Mouse (Mus musculus) erythroblast, embryonic 14.5 days (primary cell): ENCODE results near the gene Edem2. TPM values are rescaled to one million over a fixed set of nuclear protein-coding genes. Genes with fewer than 3 reads are reported as not detected.

Source experiments
- H3K27me3 ChIP-seq: 2 replicates; pipeline ENCODE4 v1.6.1; 2012; ENCODE audit warnings: inconsistent platforms; ENCODE audit not compliant: control insufficient read depth
- H3K36me3 ChIP-seq: 2 replicates; pipeline ENCODE4 v1.6.1; 2012; ENCODE audit warnings: mild to moderate bottlenecking, inconsistent platforms; ENCODE audit not compliant: control insufficient read depth
- H3K4me1 ChIP-seq: 2 replicates; pipeline ENCODE4 v1.6.1; 2012; ENCODE audit warnings: inconsistent platforms; ENCODE audit not compliant: control insufficient read depth
- H3K4me3 ChIP-seq: replicated peaks from 2 replicates; pipeline ENCODE3; 2012; ENCODE audit warnings: moderate library complexity, mild to moderate bottlenecking, inconsistent platforms
- H3K9me3 ChIP-seq: 2 replicates; pipeline ENCODE4 v1.6.1; 2012; ENCODE audit warnings: low read length, inconsistent platforms, mixed read lengths; ENCODE audit not compliant: control insufficient read depth
- GATA1 ChIP-seq: IDR thresholded peaks from 2 replicates; pipeline ENCODE4 v1.6.1; 2012; ENCODE audit warnings: low read length, inconsistent platforms, mixed read lengths
- TAL1 ChIP-seq: IDR thresholded peaks from 3 replicates; pipeline ENCODE4 v1.6.1; 2012; ENCODE audit warnings: low read length, inconsistent platforms, mixed read lengths
- polyA plus RNA-seq: library from polyadenylated mRNA; stranded (reverse); fragments of >175 nt; gene quantifications from 2 replicates; pipeline ENCODE4 v1.2.3, GENCODE M21; 2012

Gene Edem2
- polyA plus RNA-seq, 1 experiment = 2.8 TPM

DNA sequence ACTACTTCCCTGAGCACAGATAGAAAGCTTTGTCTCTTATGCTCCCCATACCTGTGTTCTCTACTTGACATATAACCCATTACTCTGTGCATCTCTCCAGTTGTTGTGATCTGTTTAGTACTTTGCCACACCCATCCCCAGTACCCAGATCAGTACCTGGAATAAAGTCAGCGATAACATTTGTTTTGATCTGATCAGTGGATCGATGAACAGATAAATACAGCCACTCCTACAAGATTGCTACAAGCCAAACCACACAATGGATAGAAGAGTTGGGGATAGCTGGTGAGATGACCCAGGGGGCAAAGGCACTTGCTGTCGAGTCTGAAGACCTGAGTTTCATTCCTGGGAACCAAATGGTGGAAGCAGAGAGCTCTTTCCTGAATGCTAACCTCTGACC is 34.0 kb downstream of the Edem2 start:
- no peaks in the 10 kb centered on the region for H3K9me3 ChIP-seq
- H3K4me1 ChIP-seq = peaks cover 27% of the 10 kb centered on the region
- H3K36me3 ChIP-seq = no peaks in the 10 kb centered on the region; the same call in 1 of the 2 replicates
- no peaks in the 10 kb centered on the region for H3K27me3 ChIP-seq
- H3K4me3 ChIP-seq = no peak overlapping the region
- TF ChIP-seq GATA1 (no peak), TAL1 (no peak)

DNA sequence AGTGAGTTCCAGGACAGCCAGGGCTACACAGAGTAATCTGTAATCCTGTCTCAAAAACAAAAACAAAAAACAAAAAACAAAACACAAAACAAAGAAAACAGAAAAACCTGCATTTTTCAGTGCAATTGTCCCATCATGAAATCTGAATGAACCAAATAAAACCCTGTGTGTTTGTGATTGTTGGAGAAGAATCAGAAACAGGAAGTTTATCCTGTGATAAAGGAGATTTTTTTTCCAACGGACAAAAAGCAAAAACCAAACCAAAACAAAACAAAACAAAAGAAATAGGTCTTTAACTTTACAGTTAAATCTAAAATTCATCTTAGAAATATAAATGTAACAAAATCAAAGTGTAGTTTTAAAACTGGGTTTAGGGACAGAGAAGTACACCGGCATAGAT is 34.7 kb downstream of the Edem2 start:
- TF ChIP-seq TAL1 (no peak), GATA1 (no peak)
- Histone ChIP-seq H3K4me1 (peaks cover 30% of the 10 kb centered on the region), H3K27me3 (no peaks in the 10 kb centered on the region), H3K4me3 (no peak overlapping the region), H3K36me3 (no peaks in the 10 kb centered on the region; the same call in 1 of the 2 replicates), H3K9me3 (no peaks in the 10 kb centered on the region)

DNA sequence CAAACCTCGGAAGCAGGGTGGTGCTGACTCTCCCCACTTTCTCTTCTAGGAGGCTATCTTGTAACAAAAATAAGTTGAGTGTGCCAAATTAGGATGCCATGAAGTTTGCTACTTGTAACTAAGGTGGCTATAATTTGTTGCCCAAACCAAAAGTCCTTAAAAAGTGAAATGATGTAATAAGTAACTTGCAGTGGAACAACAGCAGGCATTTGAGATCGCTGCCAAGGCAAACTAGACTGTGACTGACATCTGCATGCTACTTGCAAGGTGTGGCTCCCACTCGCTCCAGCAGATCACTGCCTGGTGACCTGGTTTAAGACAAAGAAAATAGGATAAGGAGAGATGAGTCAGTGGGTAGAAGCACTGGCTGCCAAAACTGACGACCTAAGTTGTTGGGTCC is 36.1 kb downstream of the Edem2 start:
- TF ChIP-seq TAL1 = no peak
- TF ChIP-seq GATA1 = no peak
- Histone ChIP-seq H3K9me3 (no peaks in the 10 kb centered on the region), H3K27me3 (no peaks in the 10 kb centered on the region), H3K4me1 (peaks cover 30% of the 10 kb centered on the region), H3K36me3 (no peaks in the 10 kb centered on the region; the same call in 1 of the 2 replicates), H3K4me3 (no peak overlapping the region)

DNA sequence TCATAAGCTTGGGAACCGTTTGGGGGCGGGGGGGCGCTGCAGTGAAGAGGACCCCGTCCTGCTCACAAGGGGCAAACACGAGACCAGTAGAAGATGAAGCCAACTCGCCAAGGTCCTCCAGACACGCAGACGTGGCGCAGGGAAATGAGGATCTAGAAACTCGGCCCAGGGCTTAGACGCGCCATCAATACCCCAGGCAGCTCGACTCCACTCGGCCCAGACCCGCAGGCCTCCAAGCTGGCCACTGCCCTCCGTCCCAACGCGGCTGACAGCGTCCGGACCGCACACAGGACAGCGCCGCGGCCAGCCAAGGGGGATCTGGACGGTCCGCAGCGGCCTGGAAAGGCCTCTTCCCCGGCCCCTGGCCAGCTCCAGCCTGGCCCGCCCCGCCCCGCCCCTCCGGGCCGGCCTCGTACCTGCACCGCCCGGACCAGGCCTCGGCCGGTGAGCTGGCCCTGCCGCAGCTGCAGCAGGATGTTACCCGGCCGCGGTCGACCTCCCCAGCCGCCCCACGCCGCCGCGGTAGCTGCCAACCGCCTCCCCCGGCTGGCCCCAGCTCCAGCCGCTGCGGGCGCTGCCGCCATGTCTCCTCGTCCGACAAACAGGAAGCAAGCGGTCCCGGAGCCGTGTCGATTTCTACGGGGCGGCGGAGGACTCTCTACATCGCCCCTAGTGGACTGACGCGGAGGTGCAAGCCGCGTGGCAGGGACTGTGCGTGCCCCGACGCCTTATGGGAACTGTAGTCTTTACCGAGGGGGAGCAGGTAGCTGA is 37.4 kb downstream of the Edem2 start, which contains the start of gene Trpc4ap:
Gene Trpc4ap (minus strand): TSS at position 662 of the 771 bp plus-strand sequence.
- H3K9me3 ChIP-seq = no peaks in the 10 kb centered on the region
- H3K36me3 ChIP-seq = peaks cover 7% of the 10 kb centered on the region
- TF ChIP-seq TAL1 (no peak), GATA1 (no peak)
- peaks cover 32% of the 10 kb centered on the region for H3K4me1 ChIP-seq
- H3K4me3 ChIP-seq = peak within 1 kb of the TSS; percentile 100
- no peaks in the 10 kb centered on the region for H3K27me3 ChIP-seq

DNA sequence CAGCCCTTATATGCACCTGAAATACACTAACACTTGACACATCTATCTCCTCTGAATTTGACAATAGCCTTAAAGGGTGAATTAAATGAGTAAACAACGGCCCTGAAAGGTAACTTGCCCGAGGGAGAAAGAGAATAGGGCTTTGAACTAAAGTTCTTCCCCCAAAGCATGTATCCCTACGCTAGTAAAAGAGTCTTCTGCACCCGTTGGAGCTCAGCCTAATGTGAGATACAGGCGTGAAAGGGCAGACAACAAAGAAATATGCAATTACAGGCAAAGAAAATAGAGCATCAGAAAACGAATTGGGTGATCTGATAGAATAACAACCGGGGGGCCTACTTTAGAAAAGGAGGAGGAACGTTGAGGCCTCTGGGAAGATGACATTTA is 37.9 kb downstream of the Edem2 start:
- Histone ChIP-seq H3K9me3 (no peaks in the 10 kb centered on the region), H3K36me3 (peaks cover 8% of the 10 kb centered on the region), H3K27me3 (no peaks in the 10 kb centered on the region), H3K4me1 (peaks cover 28% of the 10 kb centered on the region), H3K4me3 (peak overlapping the region; percentile 100)
- TF ChIP-seq TAL1 (no peak), GATA1 (no peak)

DNA sequence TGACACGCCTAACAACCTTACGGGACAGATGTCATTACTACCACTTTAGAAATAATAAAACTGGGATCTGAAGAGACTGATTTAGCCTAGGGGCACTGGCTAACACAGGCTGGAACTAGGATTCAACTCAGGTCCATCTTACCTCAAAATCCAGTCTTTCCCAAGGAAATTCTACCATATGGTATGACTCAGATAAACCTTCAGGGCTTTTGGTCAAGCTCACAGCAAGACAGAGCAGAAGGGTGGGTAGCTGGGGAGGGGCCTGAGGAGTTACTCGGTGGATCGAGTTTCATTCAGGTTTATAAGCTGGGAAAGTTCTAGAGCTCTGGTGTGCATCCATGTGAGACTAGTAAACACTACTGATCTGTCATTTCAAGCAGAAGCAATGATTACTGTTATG is 40.1 kb downstream of the Edem2 start:
- TF ChIP-seq GATA1 (no peak), TAL1 (no peak)
- H3K36me3 ChIP-seq = peaks cover 12% of the 10 kb centered on the region
- no peaks in the 10 kb centered on the region for H3K27me3 ChIP-seq
- H3K4me1 ChIP-seq = peaks cover 24% of the 10 kb centered on the region
- H3K4me3 ChIP-seq = no peak overlapping the region
- H3K9me3 ChIP-seq = no peaks in the 10 kb centered on the region

DNA sequence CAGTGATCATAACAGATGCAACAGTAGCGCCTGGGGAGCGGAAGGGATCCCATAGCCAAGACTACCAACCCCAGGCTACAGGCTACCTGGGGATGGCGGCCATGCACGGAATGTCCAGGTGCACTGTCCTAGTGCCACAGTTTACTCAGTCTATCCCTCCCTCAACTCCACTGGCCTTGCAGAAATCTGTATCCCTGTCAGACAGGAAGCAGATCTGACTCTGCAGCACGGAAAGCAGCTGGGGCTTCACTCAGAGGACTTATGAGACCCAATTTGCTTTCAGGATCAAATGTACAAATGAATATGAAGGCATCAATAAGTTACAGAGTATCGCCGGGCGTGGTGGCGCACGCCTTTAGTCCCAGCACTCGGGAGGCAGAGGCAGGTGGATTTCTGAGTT is 41.5 kb downstream of the Edem2 start:
- peaks cover 15% of the 10 kb centered on the region for H3K36me3 ChIP-seq
- no peaks in the 10 kb centered on the region for H3K27me3 ChIP-seq
- H3K4me3 ChIP-seq = no peak overlapping the region
- no peaks in the 10 kb centered on the region for H3K9me3 ChIP-seq
- H3K4me1 ChIP-seq = peaks cover 24% of the 10 kb centered on the region
- TF ChIP-seq TAL1 = no peak
- no peak for TF ChIP-seq GATA1

DNA sequence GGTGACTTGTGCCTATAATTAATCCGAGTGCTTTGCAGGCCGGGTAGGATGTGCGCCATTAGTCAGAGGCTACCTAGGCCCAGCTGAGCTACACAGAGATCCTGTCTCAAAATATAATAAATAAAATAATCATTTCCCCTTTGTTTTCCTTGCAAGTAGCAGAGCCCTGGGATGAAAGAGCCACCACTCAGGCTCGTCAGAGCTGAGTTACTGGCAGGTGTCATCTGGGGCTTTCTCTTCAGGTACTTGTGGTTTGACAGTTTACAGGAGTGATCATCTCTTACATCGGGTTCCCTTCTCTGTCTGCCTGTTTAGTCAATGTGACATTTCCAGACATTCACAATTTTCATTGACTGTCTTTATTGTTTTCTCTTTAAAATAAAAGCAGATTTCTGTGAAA is 42.7 kb downstream of the Edem2 start:
- peaks cover 18% of the 10 kb centered on the region for H3K4me1 ChIP-seq

DNA sequence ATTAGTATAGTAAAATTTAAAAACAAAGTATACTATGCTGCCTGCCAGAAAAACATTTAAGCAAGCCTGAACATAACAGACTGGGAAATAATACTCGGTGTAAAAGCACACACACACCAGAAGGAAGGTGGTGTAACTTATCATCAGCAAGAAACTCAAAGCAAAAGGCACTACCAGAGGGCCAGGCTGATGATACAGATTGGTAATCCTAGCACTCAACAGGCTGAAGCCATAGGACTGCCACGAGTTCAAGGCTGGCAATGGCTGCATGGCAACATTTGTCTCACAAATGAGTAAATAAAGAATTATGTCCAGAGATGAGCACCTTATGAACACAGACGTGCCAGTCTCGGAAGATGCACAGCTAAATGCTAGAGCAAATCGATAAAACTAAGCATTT is 45.5 kb downstream of the Edem2 start:
- TF ChIP-seq GATA1 = no peak
- TF ChIP-seq TAL1 = no peak
- H3K36me3 ChIP-seq = peaks cover 18% of the 10 kb centered on the region
- peaks cover 4% of the 10 kb centered on the region for H3K4me1 ChIP-seq
- H3K4me3 ChIP-seq = no peak overlapping the region
- no peaks in the 10 kb centered on the region for H3K27me3 ChIP-seq
- H3K9me3 ChIP-seq = no peaks in the 10 kb centered on the region

More for the DNA sequence above, 42.7 kb downstream of the Edem2 start:
- Histone ChIP-seq H3K4me3 (no peak overlapping the region), H3K36me3 (peaks cover 15% of the 10 kb centered on the region), H3K9me3 (no peaks in the 10 kb centered on the region), H3K27me3 (no peaks in the 10 kb centered on the region)
- TF ChIP-seq TAL1 (no peak), GATA1 (no peak)
